Mouse (Mus musculus): Measurements from ENCODE around the gene Kif3b. TPM values are rescaled to one million over a fixed set of nuclear protein-coding genes. Genes with fewer than 3 reads are reported as not detected.

Kif3b gene
- 14.2 and 15.8 TPM in 2 replicates for polyA plus RNA-seq (2014; fragmentation: Nextera tagmentation; extraction: Ambion mirVana)

- peak within 1 kb of the TSS; percentile 96 for H3K9ac ChIP-seq (ENCODE audit: low read length)
- peak within 1 kb of the TSS; percentile 87 for H3K4me3 ChIP-seq (ENCODE audit: low read depth, low read length)
- peak; percentile 95 for DNase-seq (ENCODE audit: low spot score)
- WGBS: under 1% methylated on average over 63 of the region's 63 CpGs
- H3K4me1 ChIP-seq (ENCODE audit: control insufficient read depth, insufficient read depth, low read length): peaks cover 13% of the 10 kb centered on the region
- H3K9me3 ChIP-seq (replicated peaks; ENCODE audit: control insufficient read depth, low read length): no peaks in the 10 kb centered on the region
- H3K36me3 ChIP-seq (ENCODE audit: control insufficient read depth, insufficient read depth, low read length): no peaks in the 10 kb centered on the region
- no peaks in the 10 kb centered on the region for H3K27me3 ChIP-seq (replicated peaks; ENCODE audit: control insufficient read depth, insufficient read depth, low read length)
- peak within 1 kb of the TSS; percentile 78 for H3K4me2 ChIP-seq (ENCODE audit: low read length)
- peak within 1 kb of the TSS; percentile 45; the same call in 1 of the 2 replicates for H3K27ac ChIP-seq (ENCODE audit: low read depth, low read length)
- ATAC-seq: peak; percentile 97
Measured at GRCm38 (mm10) chr2:153290938-153291928, at the start of gene Kif3b. Gene Kif3b, plus strand, starts transcription at chr2:153291413.

GRCm38 (mm10) chr2:153242156-153242555 is 49.1 kb upstream of the Kif3b start:
- Histone ChIP-seq H3K27ac (ENCODE audit: low read depth, low read length) (no peak overlapping the region), H3K9me3 (replicated peaks; ENCODE audit: control insufficient read depth, low read length) (no peaks in the 10 kb centered on the region), H3K9ac (ENCODE audit: low read length) (peak overlapping the region; percentile 96), H3K27me3 (replicated peaks; ENCODE audit: control insufficient read depth, insufficient read depth, low read length) (no peaks in the 10 kb centered on the region), H3K4me1 (ENCODE audit: control insufficient read depth, insufficient read depth, low read length) (peaks cover 15% of the 10 kb centered on the region), H3K4me3 (ENCODE audit: low read depth, low read length) (peak overlapping the region; percentile 94), H3K36me3 (ENCODE audit: control insufficient read depth, insufficient read depth, low read length) (peaks cover 12% of the 10 kb centered on the region; the same call in 1 of the 2 replicates), H3K4me2 (ENCODE audit: low read length) (peak overlapping the region; percentile 95)
- 65% methylated on average over 6 of the region's 6 CpGs for WGBS
- no peak for ATAC-seq
- DNase-seq (ENCODE audit: low spot score): no peak

- Histone ChIP-seq H3K9me3 (replicated peaks; ENCODE audit: control insufficient read depth, low read length) (no peaks in the 10 kb centered on the region), H3K27me3 (replicated peaks; ENCODE audit: control insufficient read depth, insufficient read depth, low read length) (no peaks in the 10 kb centered on the region), H3K4me1 (ENCODE audit: control insufficient read depth, insufficient read depth, low read length) (no peaks in the 10 kb centered on the region), H3K27ac (ENCODE audit: low read depth, low read length) (no peak overlapping the region), H3K4me2 (ENCODE audit: low read length) (no peak overlapping the region), H3K4me3 (ENCODE audit: low read depth, low read length) (no peak overlapping the region), H3K9ac (ENCODE audit: low read length) (no peak overlapping the region), H3K36me3 (ENCODE audit: control insufficient read depth, insufficient read depth, low read length) (peaks cover 43% of the 10 kb centered on the region)
- no peak for DNase-seq (ENCODE audit: low spot score)
- 95% methylated on average over 5 of the region's 5 CpGs for WGBS
- no peak for ATAC-seq
Measured at GRCm38 (mm10) chr2:153249751-153250150, 41.5 kb upstream of the Kif3b start.

GRCm38 (mm10) chr2:153256604-153257003 is 34.6 kb upstream of the Kif3b start:
- DNase-seq (ENCODE audit: low spot score): no peak
- H3K9me3 ChIP-seq (replicated peaks; ENCODE audit: control insufficient read depth, low read length): no peaks in the 10 kb centered on the region
- H3K36me3 ChIP-seq (ENCODE audit: control insufficient read depth, insufficient read depth, low read length): peaks cover 34% of the 10 kb centered on the region
- H3K9ac ChIP-seq (ENCODE audit: low read length): no peak overlapping the region
- H3K27ac ChIP-seq (ENCODE audit: low read depth, low read length): no peak overlapping the region
- no peaks in the 10 kb centered on the region for H3K27me3 ChIP-seq (replicated peaks; ENCODE audit: control insufficient read depth, insufficient read depth, low read length)
- H3K4me1 ChIP-seq (ENCODE audit: control insufficient read depth, insufficient read depth, low read length): no peaks in the 10 kb centered on the region
- WGBS: 89% methylated on average over 2 of the region's 2 CpGs
- H3K4me3 ChIP-seq (ENCODE audit: low read depth, low read length): no peak overlapping the region
- no peak for ATAC-seq
- no peak overlapping the region for H3K4me2 ChIP-seq (ENCODE audit: low read length)

- Histone ChIP-seq H3K9ac (ENCODE audit: low read length) (no peak overlapping the region), H3K4me3 (ENCODE audit: low read depth, low read length) (no peak overlapping the region), H3K27ac (ENCODE audit: low read depth, low read length) (no peak overlapping the region), H3K27me3 (replicated peaks; ENCODE audit: control insufficient read depth, insufficient read depth, low read length) (no peaks in the 10 kb centered on the region), H3K36me3 (ENCODE audit: control insufficient read depth, insufficient read depth, low read length) (peaks cover 42% of the 10 kb centered on the region), H3K9me3 (replicated peaks; ENCODE audit: control insufficient read depth, low read length) (no peaks in the 10 kb centered on the region), H3K4me1 (ENCODE audit: control insufficient read depth, insufficient read depth, low read length) (no peaks in the 10 kb centered on the region), H3K4me2 (ENCODE audit: low read length) (no peak overlapping the region)
- DNase-seq (ENCODE audit: low spot score) (no peak), ATAC-seq (no peak)
- WGBS: 88% methylated on average over 12 of the region's 12 CpGs
Measured at GRCm38 (mm10) chr2:153259030-153259863, 32.0 kb upstream of the Kif3b start.

- no peak for DNase-seq (ENCODE audit: low spot score)
- Histone ChIP-seq H3K27ac (ENCODE audit: low read depth, low read length) (no peak overlapping the region), H3K27me3 (replicated peaks; ENCODE audit: control insufficient read depth, insufficient read depth, low read length) (no peaks in the 10 kb centered on the region), H3K4me1 (ENCODE audit: control insufficient read depth, insufficient read depth, low read length) (no peaks in the 10 kb centered on the region), H3K36me3 (ENCODE audit: control insufficient read depth, insufficient read depth, low read length) (peaks cover 48% of the 10 kb centered on the region), H3K4me3 (ENCODE audit: low read depth, low read length) (no peak overlapping the region), H3K9me3 (replicated peaks; ENCODE audit: control insufficient read depth, low read length) (no peaks in the 10 kb centered on the region), H3K9ac (ENCODE audit: low read length) (no peak overlapping the region), H3K4me2 (ENCODE audit: low read length) (no peak overlapping the region)
- no peak for ATAC-seq
- WGBS: 77% methylated on average over 3 of the region's 3 CpGs
Measured at GRCm38 (mm10) chr2:153259864-153260674, 31.1 kb upstream of the Kif3b start.

GRCm38 (mm10) chr2:153263053-153263452 is 28.2 kb upstream of the Kif3b start:
- no peak for DNase-seq (ENCODE audit: low spot score)
- Histone ChIP-seq H3K4me1 (ENCODE audit: control insufficient read depth, insufficient read depth, low read length) (no peaks in the 10 kb centered on the region), H3K4me3 (ENCODE audit: low read depth, low read length) (no peak overlapping the region), H3K27me3 (replicated peaks; ENCODE audit: control insufficient read depth, insufficient read depth, low read length) (no peaks in the 10 kb centered on the region), H3K27ac (ENCODE audit: low read depth, low read length) (no peak overlapping the region), H3K9ac (ENCODE audit: low read length) (no peak overlapping the region), H3K9me3 (replicated peaks; ENCODE audit: control insufficient read depth, low read length) (no peaks in the 10 kb centered on the region), H3K36me3 (ENCODE audit: control insufficient read depth, insufficient read depth, low read length) (peaks cover 70% of the 10 kb centered on the region), H3K4me2 (ENCODE audit: low read length) (no peak overlapping the region)
- WGBS: 87% methylated on average over 5 of the region's 7 CpGs
- no peak for ATAC-seq

- ATAC-seq: no peak
- Histone ChIP-seq H3K9ac (ENCODE audit: low read length) (no peak overlapping the region), H3K27ac (ENCODE audit: low read depth, low read length) (no peak overlapping the region), H3K27me3 (replicated peaks; ENCODE audit: control insufficient read depth, insufficient read depth, low read length) (no peaks in the 10 kb centered on the region), H3K4me2 (ENCODE audit: low read length) (no peak overlapping the region), H3K4me1 (ENCODE audit: control insufficient read depth, insufficient read depth, low read length) (no peaks in the 10 kb centered on the region), H3K36me3 (ENCODE audit: control insufficient read depth, insufficient read depth, low read length) (peaks cover 48% of the 10 kb centered on the region), H3K4me3 (ENCODE audit: low read depth, low read length) (no peak overlapping the region), H3K9me3 (replicated peaks; ENCODE audit: control insufficient read depth, low read length) (no peaks in the 10 kb centered on the region)
- WGBS: 89% methylated on average over 2 of the region's 2 CpGs
- no peak for DNase-seq (ENCODE audit: low spot score)
Measured at GRCm38 (mm10) chr2:153267331-153267730, 23.9 kb upstream of the Kif3b start.
